Mouse (Mus musculus): ENCODE measurements around the gene Mdh1b. TPM values are rescaled to one million over a fixed set of nuclear protein-coding genes. Genes with fewer than 3 reads are reported as not detected.

Mdh1b gene
- total and polyA plus RNA-seq, 2 experiments from 2014 or later: 0.80 TPM; not detected in 1

DNA sequence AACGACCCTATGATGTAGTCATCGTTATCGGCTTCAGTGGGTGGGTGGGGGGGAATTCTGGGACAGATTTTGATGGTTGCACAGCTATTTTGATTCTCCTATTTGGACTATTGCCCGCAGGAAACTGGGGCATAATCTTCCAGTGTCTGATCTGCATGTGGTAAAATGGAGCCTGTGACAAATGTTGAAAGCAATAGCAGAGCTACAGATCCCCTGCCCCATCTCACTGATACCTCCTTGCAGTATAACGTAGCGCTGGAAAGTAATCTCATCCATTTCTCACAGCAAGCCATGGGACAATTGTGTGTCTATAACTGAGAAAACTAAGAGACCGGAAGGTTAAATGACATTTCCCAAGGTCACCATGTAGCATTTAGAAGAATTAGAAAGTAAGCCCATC is 34.3 kb upstream of the Mdh1b start:
- Histone ChIP-seq H3K9me3 (ENCODE audit: low read length) (no peaks in the 10 kb centered on the region), H3K27me3 (ENCODE audit: insufficient read depth, low read length) (no peaks in the 10 kb centered on the region), H3K4me2 (ENCODE audit: low read depth, low read length, poor library complexity, severe bottlenecking) (0 out of 2 replicates have a peak overlapping the region, but pooled peaks have one; percentile 2), H3K4me3 (ENCODE audit: low read depth, low read length) (no peak overlapping the region), H3K36me3 (ENCODE audit: insufficient read depth, low read length) (no peaks in the 10 kb centered on the region), H3K27ac (ENCODE audit: low read depth, low read length) (peak overlapping the region; percentile 70), H3K4me1 (ENCODE audit: insufficient read depth, low read length) (peaks cover 11% of the 10 kb centered on the region), H3K9ac (replicated peaks; ENCODE audit: low read length, poor library complexity, severe bottlenecking) (no peak overlapping the region)
- ATAC-seq (ENCODE audit: low FRiP score) (no peak), DNase-seq (ENCODE audit: low spot score) (peak; percentile 34)
- WGBS: 41% methylated on average over 7 of the region's 7 CpGs
- TF ChIP-seq CTCF (IDR thresholded peaks at IDR 0.05): no peak

GRCm38 (mm10) chr1:63763881-63764386 is 33.8 kb upstream of the Mdh1b start:
- TF ChIP-seq CTCF (IDR thresholded peaks at IDR 0.05): no peak
- Histone ChIP-seq H3K4me1 (ENCODE audit: insufficient read depth, low read length) (peaks cover 11% of the 10 kb centered on the region), H3K27ac (ENCODE audit: low read depth, low read length) (peak overlapping the region; percentile 70), H3K4me2 (ENCODE audit: low read depth, low read length, poor library complexity, severe bottlenecking) (0 out of 2 replicates have a peak overlapping the region, but pooled peaks have one; percentile 2), H3K9me3 (ENCODE audit: low read length) (no peaks in the 10 kb centered on the region), H3K27me3 (ENCODE audit: insufficient read depth, low read length) (no peaks in the 10 kb centered on the region), H3K36me3 (ENCODE audit: insufficient read depth, low read length) (no peaks in the 10 kb centered on the region), H3K4me3 (ENCODE audit: low read depth, low read length) (no peak overlapping the region), H3K9ac (replicated peaks; ENCODE audit: low read length, poor library complexity, severe bottlenecking) (no peak overlapping the region)
- DNase-seq (ENCODE audit: low spot score) (peak; percentile 76), ATAC-seq (ENCODE audit: low FRiP score) (peak; percentile 36)
- WGBS: 15% methylated on average over 7 of the region's 7 CpGs

GRCm38 (mm10) chr1:63763212-63763694 is 33.1 kb upstream of the Mdh1b start:
- WGBS: 4% methylated on average over 3 of the region's 3 CpGs
- H3K4me1 ChIP-seq (ENCODE audit: insufficient read depth, low read length): peaks cover 11% of the 10 kb centered on the region
- no peaks in the 10 kb centered on the region for H3K27me3 ChIP-seq (ENCODE audit: insufficient read depth, low read length)
- H3K4me2 ChIP-seq (ENCODE audit: low read depth, low read length, poor library complexity, severe bottlenecking): no peak overlapping the region
- no peaks in the 10 kb centered on the region for H3K36me3 ChIP-seq (ENCODE audit: insufficient read depth, low read length)
- H3K4me3 ChIP-seq (ENCODE audit: low read depth, low read length): no peak overlapping the region
- DNase-seq (ENCODE audit: low spot score) (peak; percentile 87), ATAC-seq (ENCODE audit: low FRiP score) (peak; percentile 74)
- no peak overlapping the region for H3K9ac ChIP-seq (replicated peaks; ENCODE audit: low read length, poor library complexity, severe bottlenecking)
- no peaks in the 10 kb centered on the region for H3K9me3 ChIP-seq (ENCODE audit: low read length)
- TF ChIP-seq CTCF (IDR thresholded peaks at IDR 0.05): peak; percentile 86
- peak overlapping the region; percentile 70 for H3K27ac ChIP-seq (ENCODE audit: low read depth, low read length)

GRCm38 (mm10) chr1:63756005-63756404 is 25.9 kb upstream of the Mdh1b start:
- Histone ChIP-seq H3K9ac (replicated peaks; ENCODE audit: low read length, poor library complexity, severe bottlenecking) (no peak overlapping the region), H3K27me3 (ENCODE audit: insufficient read depth, low read length) (no peaks in the 10 kb centered on the region), H3K36me3 (ENCODE audit: insufficient read depth, low read length) (peaks cover 8% of the 10 kb centered on the region; the same call in 1 of the 2 replicates), H3K4me1 (ENCODE audit: insufficient read depth, low read length) (no peaks in the 10 kb centered on the region), H3K4me3 (ENCODE audit: low read depth, low read length) (no peak overlapping the region), H3K4me2 (ENCODE audit: low read depth, low read length, poor library complexity, severe bottlenecking) (no peak overlapping the region), H3K9me3 (ENCODE audit: low read length) (no peaks in the 10 kb centered on the region), H3K27ac (ENCODE audit: low read depth, low read length) (no peak overlapping the region)
- 51% methylated on average over 2 of the region's 2 CpGs for WGBS
- ATAC-seq (ENCODE audit: low FRiP score): no peak
- no peak for TF ChIP-seq CTCF (IDR thresholded peaks at IDR 0.05)
- DNase-seq (ENCODE audit: low spot score): no peak

DNA sequence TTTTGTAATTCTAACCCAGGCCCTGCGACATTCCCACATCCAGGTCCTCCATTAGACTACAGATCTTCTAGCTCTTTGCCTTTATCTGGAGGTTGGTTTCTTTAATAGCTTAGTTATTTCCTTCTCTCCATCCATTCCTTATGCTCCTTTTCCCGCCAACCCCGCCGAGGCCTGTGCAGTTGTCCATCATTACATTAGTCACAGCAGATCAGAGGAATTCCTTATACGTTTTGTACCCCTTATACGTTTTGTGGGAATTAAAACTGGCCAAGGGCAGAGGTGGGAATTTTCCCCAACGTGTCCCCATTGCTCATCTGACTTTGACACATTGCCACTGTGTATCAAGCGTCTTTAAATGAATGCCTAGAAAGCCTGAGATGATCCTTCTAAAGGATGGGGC is 322 bp downstream of the Mdh1b start:
- no peak for ATAC-seq (ENCODE audit: low FRiP score)
- H3K4me1 ChIP-seq (ENCODE audit: insufficient read depth, low read length): peaks cover 18% of the 10 kb centered on the region; the same call in 1 of the 2 replicates
- H3K9me3 ChIP-seq (ENCODE audit: low read length): no peaks in the 10 kb centered on the region
- H3K9ac ChIP-seq (replicated peaks; ENCODE audit: low read length, poor library complexity, severe bottlenecking): no peak overlapping the region
- peak overlapping the region; percentile 47 for H3K4me2 ChIP-seq (ENCODE audit: low read depth, low read length, poor library complexity, severe bottlenecking)
- TF ChIP-seq CTCF (IDR thresholded peaks at IDR 0.05): no peak
- no peaks in the 10 kb centered on the region for H3K36me3 ChIP-seq (ENCODE audit: insufficient read depth, low read length)
- DNase-seq (ENCODE audit: low spot score): no peak
- WGBS: 41% methylated on average over 8 of the region's 8 CpGs
- peak overlapping the region; percentile 65 for H3K4me3 ChIP-seq (ENCODE audit: low read depth, low read length)
- H3K27me3 ChIP-seq (ENCODE audit: insufficient read depth, low read length): no peaks in the 10 kb centered on the region
- H3K27ac ChIP-seq (ENCODE audit: low read depth, low read length): no peak overlapping the region; the same call in 1 of the 2 replicates

- TF ChIP-seq CTCF (IDR thresholded peaks at IDR 0.05): no peak
- Histone ChIP-seq H3K4me3 (ENCODE audit: low read depth, low read length) (no peak overlapping the region), H3K9me3 (ENCODE audit: low read length) (no peaks in the 10 kb centered on the region), H3K4me1 (ENCODE audit: insufficient read depth, low read length) (no peaks in the 10 kb centered on the region), H3K9ac (replicated peaks; ENCODE audit: low read length, poor library complexity, severe bottlenecking) (no peak overlapping the region), H3K36me3 (ENCODE audit: insufficient read depth, low read length) (no peaks in the 10 kb centered on the region), H3K27ac (ENCODE audit: low read depth, low read length) (no peak overlapping the region), H3K4me2 (ENCODE audit: low read depth, low read length, poor library complexity, severe bottlenecking) (no peak overlapping the region), H3K27me3 (ENCODE audit: insufficient read depth, low read length) (no peaks in the 10 kb centered on the region)
- ATAC-seq (ENCODE audit: low FRiP score) (no peak), DNase-seq (ENCODE audit: low spot score) (no peak)
- WGBS: 70% methylated on average over 7 of the region's 7 CpGs
These were observed 10.0 kb downstream of the Mdh1b start for GRCm38 (mm10) chr1:63720161-63720560.

Data from midbrain, postnatal 0 days (tissue).